Mouse (Mus musculus): ENCODE data around the gene Erc2. TPM values are rescaled to one million over a fixed set of nuclear protein-coding genes. Genes with fewer than 3 reads are reported as not detected.
A peak's percentile ranks its signal among the peaks of the same experiment; 100 is the strongest.

Erc2 gene
- polyA plus RNA-seq, 1 experiment from 2014 or later = 4.3 TPM

DNA sequence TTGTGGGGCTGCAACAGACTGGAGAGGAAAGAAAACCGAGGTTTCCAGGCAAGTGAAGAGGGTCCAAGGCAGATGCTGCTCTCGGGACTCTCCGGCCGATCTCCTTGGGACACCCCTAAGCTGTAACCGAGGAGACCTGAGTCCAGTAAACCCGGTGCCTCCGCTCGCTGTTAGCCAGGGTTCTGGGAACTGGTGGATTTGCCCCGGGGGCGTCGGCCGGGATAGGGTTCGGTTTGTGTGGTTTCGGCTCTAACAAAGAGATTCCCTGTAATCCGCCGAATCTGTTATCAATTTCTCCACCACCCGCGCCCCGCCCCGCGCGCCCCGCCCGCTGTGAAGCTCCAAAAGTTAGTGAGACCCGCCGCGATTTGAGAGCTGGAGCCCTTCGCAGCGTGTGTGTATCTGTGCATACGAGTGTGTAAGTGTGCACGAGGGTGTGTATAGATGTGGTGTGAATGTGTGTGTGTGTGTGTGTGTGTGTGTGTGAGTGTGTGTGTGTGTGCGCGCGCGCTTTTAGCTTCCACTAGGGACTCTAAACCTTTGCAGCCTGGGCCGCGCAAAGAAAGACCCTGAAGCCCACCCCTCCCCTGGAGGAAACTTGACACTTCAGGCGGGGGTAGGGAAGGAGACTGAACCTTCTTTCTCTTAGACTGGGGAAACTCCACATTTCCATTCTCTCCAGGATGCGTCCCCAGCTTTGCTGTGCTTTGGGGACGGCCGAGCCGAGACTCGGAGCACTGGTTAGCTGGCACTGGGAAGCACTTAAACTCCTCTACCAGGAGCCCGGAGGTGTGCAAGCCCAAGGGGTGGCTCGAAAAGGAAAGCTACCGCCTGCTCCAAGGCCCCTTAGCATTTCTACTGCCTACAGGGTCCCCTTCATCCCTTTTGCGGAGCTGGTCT is 887.5 kb downstream of the Erc2 start:
- 4% methylated on average over 47 of the region's 47 CpGs for WGBS
- Histone ChIP-seq H3K4me1 (ENCODE audit: control insufficient read depth, insufficient read depth, low read length) (peaks cover 18% of the 10 kb centered on the region), H3K4me2 (ENCODE audit: low read depth, low read length) (peak overlapping the region; percentile 75), H3K9ac (ENCODE audit: low read depth, low read length) (peak overlapping the region; percentile 66), H3K4me3 (ENCODE audit: low read length) (peak overlapping the region; percentile 69), H3K36me3 (ENCODE audit: control insufficient read depth, insufficient read depth, low read length) (no peaks in the 10 kb centered on the region), H3K9me3 (ENCODE audit: control insufficient read depth, low read length) (no peaks in the 10 kb centered on the region), H3K27me3 (replicated peaks; ENCODE audit: control insufficient read depth, insufficient read depth, low read length) (peaks cover 42% of the 10 kb centered on the region), H3K27ac (ENCODE audit: low read length) (peak overlapping the region; percentile 52)
- no peak for ATAC-seq

DNA sequence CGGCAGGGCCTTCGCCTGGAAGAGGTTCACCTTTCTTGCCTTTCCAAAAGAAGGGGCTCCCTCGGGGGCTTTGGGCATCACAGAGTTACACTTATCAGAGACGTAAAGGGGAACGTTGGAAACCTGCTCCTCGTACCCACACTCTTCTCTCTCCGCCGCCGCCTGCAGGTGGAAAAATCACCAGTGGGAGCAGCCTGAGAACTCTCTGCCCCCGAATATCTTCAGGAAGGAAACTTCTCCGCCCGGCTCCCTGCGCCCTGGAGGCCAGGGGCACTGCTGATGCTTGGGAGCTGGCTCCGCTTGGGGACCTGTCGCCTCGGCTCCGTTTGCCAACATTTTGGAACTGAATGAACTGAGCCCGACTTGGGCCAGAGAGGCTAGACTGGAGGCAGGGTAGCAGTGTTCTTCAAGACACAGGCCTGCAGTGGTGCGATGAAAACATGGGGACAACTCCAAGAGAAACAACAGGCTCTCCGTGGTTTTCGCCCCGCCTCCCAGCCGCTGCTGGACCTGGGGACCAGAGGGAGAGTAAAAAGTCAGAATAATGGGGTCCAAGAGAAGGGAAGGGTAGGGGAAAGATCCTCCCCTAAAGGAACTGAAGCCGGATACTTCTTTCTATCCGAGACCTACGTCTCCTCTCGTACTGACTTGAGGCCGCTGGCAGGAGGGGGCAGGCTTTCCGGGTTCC is 888.3 kb downstream of the Erc2 start:
- H3K27ac ChIP-seq (ENCODE audit: low read length) = peak overlapping the region; percentile 35
- peak overlapping the region; percentile 75 for H3K4me2 ChIP-seq (ENCODE audit: low read depth, low read length)
- ATAC-seq = no peak

DNA sequence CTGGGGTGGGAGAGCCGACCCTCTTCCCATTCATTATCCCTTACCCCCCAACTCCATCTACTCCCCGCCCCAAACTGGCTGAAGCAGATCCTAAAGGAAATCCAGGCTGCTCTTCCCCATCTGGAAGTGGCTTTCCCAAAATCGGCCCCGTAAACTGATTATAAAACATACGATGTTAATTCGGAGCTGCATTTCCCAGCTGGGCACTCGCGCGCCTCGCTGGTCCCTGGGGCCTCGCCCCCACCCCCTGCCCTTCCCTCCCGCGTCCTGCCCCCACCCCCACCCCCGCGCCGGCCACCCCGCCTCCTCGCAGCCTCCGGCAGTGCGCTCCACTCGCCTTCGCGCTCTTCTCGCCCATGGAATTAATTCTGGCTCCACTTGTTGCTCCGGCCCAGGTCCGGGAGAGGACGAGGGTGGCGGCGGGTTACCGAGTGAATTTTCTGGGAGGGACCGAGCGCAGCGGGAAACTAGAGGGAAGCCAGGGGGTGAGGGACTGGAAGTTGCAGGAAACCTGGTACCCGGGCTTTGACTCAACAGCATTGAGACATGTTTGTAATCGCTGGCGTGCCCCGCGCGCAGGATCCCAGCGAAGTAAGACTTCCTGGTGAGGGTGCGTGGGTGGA is 888.9 kb downstream of the Erc2 start:
- Histone ChIP-seq H3K36me3 (ENCODE audit: control insufficient read depth, insufficient read depth, low read length) (no peaks in the 10 kb centered on the region), H3K4me2 (ENCODE audit: low read depth, low read length) (peak overlapping the region; percentile 75), H3K27ac (ENCODE audit: low read length) (peak overlapping the region; percentile 35), H3K9ac (ENCODE audit: low read depth, low read length) (peak overlapping the region; percentile 66), H3K27me3 (replicated peaks; ENCODE audit: control insufficient read depth, insufficient read depth, low read length) (peaks cover 37% of the 10 kb centered on the region), H3K9me3 (ENCODE audit: control insufficient read depth, low read length) (no peaks in the 10 kb centered on the region), H3K4me1 (ENCODE audit: control insufficient read depth, insufficient read depth, low read length) (peaks cover 18% of the 10 kb centered on the region), H3K4me3 (ENCODE audit: low read length) (peak overlapping the region; percentile 69)
- ATAC-seq = no peak
- 2% methylated on average over 39 of the region's 41 CpGs for WGBS

More for the DNA sequence above, 888.3 kb downstream of the Erc2 start:
- Histone ChIP-seq H3K27me3 (replicated peaks; ENCODE audit: control insufficient read depth, insufficient read depth, low read length) (peaks cover 40% of the 10 kb centered on the region), H3K9me3 (ENCODE audit: control insufficient read depth, low read length) (no peaks in the 10 kb centered on the region), H3K4me3 (ENCODE audit: low read length) (peak overlapping the region; percentile 69), H3K9ac (ENCODE audit: low read depth, low read length) (peak overlapping the region; percentile 66), H3K4me1 (ENCODE audit: control insufficient read depth, insufficient read depth, low read length) (peaks cover 18% of the 10 kb centered on the region), H3K36me3 (ENCODE audit: control insufficient read depth, insufficient read depth, low read length) (no peaks in the 10 kb centered on the region)
- WGBS = 9% methylated on average over 29 of the region's 29 CpGs

DNA sequence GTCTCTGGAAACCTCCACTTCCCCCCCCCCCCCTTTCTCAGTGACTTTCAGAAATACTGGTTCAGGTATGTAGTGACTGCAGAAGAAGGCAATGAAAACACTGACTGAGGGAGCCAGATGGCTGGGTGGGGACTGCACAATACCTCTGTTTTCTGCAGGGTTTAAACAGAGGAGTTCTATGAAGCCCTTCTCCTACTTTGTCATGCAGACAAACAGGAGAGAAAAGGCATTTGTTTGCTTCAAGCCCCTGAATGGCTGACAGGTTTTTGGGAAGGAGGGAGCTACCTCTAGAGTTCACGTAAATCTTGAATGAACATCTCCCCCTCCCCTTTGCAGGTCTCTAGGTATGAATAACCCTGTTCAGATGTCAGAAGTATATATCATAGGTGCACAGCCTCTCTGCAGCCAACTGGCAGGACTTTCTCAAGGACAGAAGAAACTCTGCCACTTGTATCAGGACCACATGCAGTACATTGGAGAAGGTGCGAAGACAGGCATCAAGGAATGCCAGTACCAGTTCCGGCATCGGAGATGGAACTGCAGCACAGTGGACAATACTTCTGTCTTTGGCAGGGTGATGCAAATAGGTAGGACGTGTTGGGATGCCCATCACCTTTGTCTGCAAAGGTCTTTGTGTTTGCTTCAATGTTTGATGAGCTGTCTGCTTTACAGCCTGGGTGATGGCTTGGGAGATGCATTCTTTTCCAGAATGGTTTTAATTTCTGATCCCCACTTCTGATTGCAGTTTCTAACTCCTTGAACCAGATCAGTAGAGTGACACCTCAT is 890.8 kb downstream of the Erc2 start:
- Histone ChIP-seq H3K27me3 (replicated peaks; ENCODE audit: control insufficient read depth, insufficient read depth, low read length) (peaks cover 32% of the 10 kb centered on the region), H3K9me3 (ENCODE audit: control insufficient read depth, low read length) (no peaks in the 10 kb centered on the region), H3K36me3 (ENCODE audit: control insufficient read depth, insufficient read depth, low read length) (no peaks in the 10 kb centered on the region), H3K9ac (ENCODE audit: low read depth, low read length) (no peak overlapping the region), H3K27ac (ENCODE audit: low read length) (no peak overlapping the region), H3K4me3 (ENCODE audit: low read length) (no peak overlapping the region), H3K4me2 (ENCODE audit: low read depth, low read length) (no peak overlapping the region), H3K4me1 (ENCODE audit: control insufficient read depth, insufficient read depth, low read length) (peaks cover 15% of the 10 kb centered on the region)
- no peak for ATAC-seq
- WGBS = 82% methylated on average over 5 of the region's 5 CpGs

DNA sequence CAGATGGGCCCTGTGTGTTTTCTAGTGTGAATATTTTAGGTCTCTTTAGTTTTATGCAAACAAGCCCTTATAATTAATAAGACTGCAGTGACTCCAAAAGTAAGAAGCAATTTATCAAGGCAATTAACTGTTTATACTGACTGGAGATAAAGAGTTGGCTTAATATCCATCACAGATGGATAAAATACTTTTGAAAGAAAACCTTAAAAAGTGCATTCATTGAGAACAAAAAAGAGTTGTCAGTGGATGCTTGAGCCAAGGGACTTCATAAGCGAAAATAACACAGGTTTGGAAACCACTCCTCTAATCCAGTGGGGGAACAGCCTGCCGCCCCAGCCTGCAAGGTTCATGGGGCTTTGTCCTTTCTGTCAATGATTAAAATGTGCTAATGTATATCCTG is 891.9 kb downstream of the Erc2 start:
- Histone ChIP-seq H3K36me3 (ENCODE audit: control insufficient read depth, insufficient read depth, low read length) (no peaks in the 10 kb centered on the region), H3K9me3 (ENCODE audit: control insufficient read depth, low read length) (no peaks in the 10 kb centered on the region), H3K4me1 (ENCODE audit: control insufficient read depth, insufficient read depth, low read length) (peaks cover 10% of the 10 kb centered on the region; the same call in 1 of the 2 replicates), H3K4me2 (ENCODE audit: low read depth, low read length) (no peak overlapping the region), H3K4me3 (ENCODE audit: low read length) (no peak overlapping the region), H3K27me3 (replicated peaks; ENCODE audit: control insufficient read depth, insufficient read depth, low read length) (peaks cover 23% of the 10 kb centered on the region), H3K9ac (ENCODE audit: low read depth, low read length) (no peak overlapping the region), H3K27ac (ENCODE audit: low read length) (no peak overlapping the region)
- WGBS = 59% methylated on average over 2 of the region's 2 CpGs
- ATAC-seq = no peak

DNA sequence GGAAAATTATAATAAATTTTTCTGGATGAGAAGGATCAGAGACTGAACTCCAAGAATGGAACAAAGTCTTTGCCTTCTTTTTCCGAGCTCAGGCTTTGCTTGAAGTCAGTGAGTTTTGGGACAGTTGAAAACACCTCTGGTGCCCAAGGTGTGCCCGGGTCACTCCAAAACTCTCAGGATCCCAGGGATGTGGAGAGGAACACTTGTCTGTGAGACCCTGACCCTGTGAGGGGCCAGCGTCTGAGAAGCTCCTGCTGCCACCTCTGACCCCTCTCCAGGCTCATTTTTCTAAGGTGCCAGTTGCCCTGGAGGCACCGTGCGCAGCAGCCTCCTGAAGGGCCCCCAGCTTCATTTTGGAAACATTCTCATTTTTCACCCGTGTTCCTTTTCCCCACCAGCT is 893.1 kb downstream of the Erc2 start:
- no peak for ATAC-seq
- Histone ChIP-seq H3K9ac (ENCODE audit: low read depth, low read length) (no peak overlapping the region), H3K36me3 (ENCODE audit: control insufficient read depth, insufficient read depth, low read length) (no peaks in the 10 kb centered on the region)

DNA sequence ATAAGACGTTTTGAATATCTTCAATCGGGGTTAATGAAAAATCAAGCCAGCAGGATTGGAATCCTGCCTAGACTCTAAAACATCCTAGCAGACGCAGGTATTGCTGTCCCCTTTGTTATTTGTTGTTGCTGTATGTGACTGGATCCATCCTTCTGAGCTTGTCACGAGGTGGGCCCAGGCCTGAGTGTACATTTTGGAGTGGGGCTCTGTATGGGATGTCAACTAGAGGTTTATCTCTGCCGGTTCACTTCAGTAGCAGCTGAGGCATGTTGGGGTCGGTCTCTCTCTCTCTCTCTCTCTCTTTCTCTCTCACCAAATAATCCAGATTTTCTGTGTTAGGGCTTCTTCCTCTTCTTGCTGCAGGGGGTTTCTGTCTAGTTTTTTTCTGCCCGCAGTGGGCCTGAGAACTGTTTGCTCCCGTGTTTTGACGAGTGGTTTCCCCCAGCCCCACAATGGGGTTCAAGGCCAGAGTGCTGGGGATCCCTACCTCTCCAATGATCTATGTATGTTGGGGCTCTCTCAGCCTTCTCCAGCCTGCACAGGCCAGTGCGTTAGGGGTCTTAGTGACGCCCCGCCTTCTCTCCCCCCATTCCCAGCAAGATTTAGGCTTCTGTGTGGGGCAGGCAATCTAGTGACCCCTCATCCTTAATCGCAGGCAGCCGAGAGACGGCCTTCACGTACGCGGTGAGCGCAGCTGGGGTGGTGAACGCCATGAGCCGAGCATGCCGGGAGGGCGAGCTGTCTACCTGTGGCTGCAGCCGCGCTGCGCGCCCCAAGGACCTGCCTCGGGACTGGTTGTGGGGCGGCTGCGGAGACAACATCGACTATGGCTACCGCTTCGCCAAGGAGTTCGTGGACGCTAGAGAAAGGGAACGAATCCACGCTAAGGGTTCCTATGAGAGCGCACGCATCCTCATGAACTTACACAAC is 895.7 kb downstream of the Erc2 start:
- no peaks in the 10 kb centered on the region for H3K4me1 ChIP-seq (ENCODE audit: control insufficient read depth, insufficient read depth, low read length)
- H3K27me3 ChIP-seq (replicated peaks; ENCODE audit: control insufficient read depth, insufficient read depth, low read length) = peaks cover 4% of the 10 kb centered on the region; the same call in 1 of the 2 replicates
- no peak overlapping the region for H3K27ac ChIP-seq (ENCODE audit: low read length)
- H3K4me2 ChIP-seq (ENCODE audit: low read depth, low read length) = no peak overlapping the region
- 74% methylated on average over 39 of the region's 39 CpGs for WGBS
- ATAC-seq = no peak
- H3K4me3 ChIP-seq (ENCODE audit: low read length) = no peak overlapping the region
- no peaks in the 10 kb centered on the region for H3K36me3 ChIP-seq (ENCODE audit: control insufficient read depth, insufficient read depth, low read length)
- no peaks in the 10 kb centered on the region for H3K9me3 ChIP-seq (ENCODE audit: control insufficient read depth, low read length)
- H3K9ac ChIP-seq (ENCODE audit: low read depth, low read length) = no peak overlapping the region

More for the DNA sequence above, 893.1 kb downstream of the Erc2 start:
- 65% methylated on average over 6 of the region's 6 CpGs for WGBS
- Histone ChIP-seq H3K4me2 (ENCODE audit: low read depth, low read length) (no peak overlapping the region), H3K4me1 (ENCODE audit: control insufficient read depth, insufficient read depth, low read length) (peaks cover 6% of the 10 kb centered on the region; the same call in 1 of the 2 replicates), H3K27me3 (replicated peaks; ENCODE audit: control insufficient read depth, insufficient read depth, low read length) (peaks cover 19% of the 10 kb centered on the region), H3K9me3 (ENCODE audit: control insufficient read depth, low read length) (no peaks in the 10 kb centered on the region), H3K4me3 (ENCODE audit: low read length) (no peak overlapping the region), H3K27ac (ENCODE audit: low read length) (no peak overlapping the region)

DNA sequence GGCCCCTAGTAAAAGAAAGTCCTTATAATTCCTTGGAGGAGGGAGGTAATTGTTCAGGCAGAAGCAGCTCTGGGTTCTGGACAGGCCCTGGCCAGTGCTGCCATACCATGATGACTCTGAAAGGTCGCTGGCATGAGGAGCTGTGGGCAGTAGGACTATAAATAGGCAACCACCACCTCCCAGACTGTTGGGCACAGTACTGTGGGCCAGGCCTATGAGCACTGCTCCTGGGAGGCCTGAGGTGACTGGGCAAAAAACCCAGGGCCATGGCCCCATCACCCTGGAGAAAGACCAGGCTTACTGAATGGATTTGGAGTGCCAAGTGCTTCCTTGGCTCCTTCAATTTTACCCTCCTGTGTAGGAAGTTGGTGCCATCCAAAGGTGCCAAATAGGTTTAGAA is 898.9 kb downstream of the Erc2 start:
- Histone ChIP-seq H3K27ac (ENCODE audit: low read length) (no peak overlapping the region), H3K9ac (ENCODE audit: low read depth, low read length) (no peak overlapping the region), H3K36me3 (ENCODE audit: control insufficient read depth, insufficient read depth, low read length) (no peaks in the 10 kb centered on the region; the same call in 1 of the 2 replicates), H3K27me3 (replicated peaks; ENCODE audit: control insufficient read depth, insufficient read depth, low read length) (no peaks in the 10 kb centered on the region), H3K4me2 (ENCODE audit: low read depth, low read length) (no peak overlapping the region), H3K9me3 (ENCODE audit: control insufficient read depth, low read length) (no peaks in the 10 kb centered on the region), H3K4me3 (ENCODE audit: low read length) (no peak overlapping the region), H3K4me1 (ENCODE audit: control insufficient read depth, insufficient read depth, low read length) (no peaks in the 10 kb centered on the region)
- WGBS = 81% methylated on average over 1 of the region's 1 CpGs
- ATAC-seq = no peak

All from intestine, embryonic 16.5 days (tissue).